Mouse (Mus musculus) forebrain, embryonic 11.5 days (tissue): ENCODE measurements around the gene Uox. TPM values are rescaled to one million over a fixed set of nuclear protein-coding genes. Genes with fewer than 3 reads are reported as not detected.

Experiments used
- ATAC-seq: fragments of 200-750 bp; cut with Nextera tagmentation; replicated peaks from 2 replicates; pipeline ENCODE4 v1.8.0; 2017; ENCODE audit warnings: moderate TSS enrichment; ENCODE audit not compliant: low FRiP score
- DNase-seq: peaks from one replicate; pipeline ENCODE4 v3.0.0-alpha.2; 2017; ENCODE audit warnings: low spot score
- H3K27ac ChIP-seq: fragments of 300-500 bp; sonication (generic); 2 replicates; pipeline ENCODE4 v1.5.1; 2014; ENCODE audit warnings: low read depth, low read length
- H3K27me3 ChIP-seq: fragments of 300-500 bp; sonication (generic); 2 replicates; pipeline ENCODE4 v1.6.1; 2014; ENCODE audit warnings: mild to moderate bottlenecking, low read length, mixed read lengths; ENCODE audit not compliant: control insufficient read depth, insufficient read depth
- H3K36me3 ChIP-seq: fragments of 300-500 bp; sonication (generic); 2 replicates; pipeline ENCODE4 v1.6.1; 2014; ENCODE audit warnings: mild to moderate bottlenecking, low read length, moderate library complexity, mixed read lengths; ENCODE audit not compliant: control insufficient read depth, insufficient read depth
- H3K4me1 ChIP-seq: fragments of 300-500 bp; sonication (generic); replicated peaks from 2 replicates; pipeline ENCODE4 v1.6.1; 2014; ENCODE audit warnings: low read length, mixed read lengths; ENCODE audit not compliant: control insufficient read depth, insufficient read depth
- H3K4me2 ChIP-seq: fragments of 300-500 bp; sonication (generic); 2 replicates; pipeline ENCODE4 v1.6.1; 2014; ENCODE audit warnings: low read depth, mild to moderate bottlenecking, low read length, moderate library complexity, mixed read lengths; ENCODE audit not compliant: severe bottlenecking
- H3K4me3 ChIP-seq: fragments of 300-500 bp; sonication (generic); 2 replicates; pipeline ENCODE4 v1.5.1; 2014; ENCODE audit warnings: low read depth, low read length
- H3K9ac ChIP-seq: fragments of 300-500 bp; sonication (generic); 2 replicates; pipeline ENCODE4 v1.6.1; 2014; ENCODE audit warnings: low read length
- H3K9me3 ChIP-seq: fragments of 300-500 bp; sonication (generic); 2 replicates; pipeline ENCODE4 v1.6.1; 2016; ENCODE audit warnings: low read length, mixed read lengths; ENCODE audit not compliant: control insufficient read depth
- WGBS: fragments of 180-500 bp; shearing (Covaris S2); extraction: QIAGEN DNeasy Blood & Tissue Kit; methylation state at CpG from one replicate; pipeline ENCODE4 v1.1.7; 2014; 5-methylcytosine and 5-hydroxymethylcytosine counted together
- polyA plus RNA-seq: library from polyadenylated mRNA; unstranded; fragments of >200 nt; fragmentation: Nextera tagmentation; extraction: Ambion mirVana; gene quantifications from 2 replicates; pipeline ENCODE4 v1.2.1, GENCODE M21; 2014

Uox gene
- polyA plus RNA-seq, 1 experiment from 2014 or later = not detected

GRCm38 (mm10) chr3:146610322-146610721 lies 40.1 kb downstream of the Uox start:
- DNase-seq = no peak
- Histone ChIP-seq H3K9me3 (no peaks in the 10 kb centered on the region), H3K4me2 (no peak overlapping the region), H3K9ac (no peak overlapping the region), H3K27me3 (no peaks in the 10 kb centered on the region), H3K27ac (no peak overlapping the region), H3K4me1 (no peaks in the 10 kb centered on the region), H3K36me3 (no peaks in the 10 kb centered on the region), H3K4me3 (no peak overlapping the region)
- 89% methylated on average over 10 of the region's 10 CpGs for WGBS
- no peak for ATAC-seq

- H3K27me3 ChIP-seq = no peaks in the 10 kb centered on the region
- H3K27ac ChIP-seq = no peak overlapping the region
- H3K9me3 ChIP-seq = no peaks in the 10 kb centered on the region
- H3K4me3 ChIP-seq = no peak overlapping the region
- no peak overlapping the region for H3K9ac ChIP-seq
- 64% methylated on average over 4 of the region's 4 CpGs for WGBS
- H3K4me2 ChIP-seq = no peak overlapping the region
- H3K4me1 ChIP-seq = no peaks in the 10 kb centered on the region
- ATAC-seq = no peak
- no peaks in the 10 kb centered on the region for H3K36me3 ChIP-seq
- DNase-seq = no peak
These were observed 41.0 kb downstream of the Uox start for GRCm38 (mm10) chr3:146611261-146611660.

GRCm38 (mm10) chr3:146611821-146612220 lies 41.6 kb downstream of the Uox start:
- Histone ChIP-seq H3K4me3 (no peak overlapping the region), H3K36me3 (no peaks in the 10 kb centered on the region), H3K27ac (no peak overlapping the region), H3K4me1 (no peaks in the 10 kb centered on the region), H3K4me2 (no peak overlapping the region), H3K9me3 (no peaks in the 10 kb centered on the region), H3K9ac (no peak overlapping the region), H3K27me3 (no peaks in the 10 kb centered on the region)
- ATAC-seq = no peak
- DNase-seq = no peak
- WGBS = 92% methylated on average over 4 of the region's 4 CpGs

GRCm38 (mm10) chr3:146615496-146615895 lies 45.3 kb downstream of the Uox start, which contains the start of gene Dnase2b:
Dnase2b (minus strand) TSS chr3:146615596.
- H3K4me3 ChIP-seq = no peak within 1 kb of the TSS
- 92% methylated on average over 4 of the region's 4 CpGs for WGBS
- no peak within 1 kb of the TSS for H3K9ac ChIP-seq
- DNase-seq (no peak), ATAC-seq (no peak)
- H3K4me2 ChIP-seq = no peak within 1 kb of the TSS
- no peak within 1 kb of the TSS for H3K27ac ChIP-seq
- no peaks in the 10 kb centered on the region for H3K36me3 ChIP-seq
- no peaks in the 10 kb centered on the region for H3K27me3 ChIP-seq
- H3K4me1 ChIP-seq = no peaks in the 10 kb centered on the region
- H3K9me3 ChIP-seq = no peaks in the 10 kb centered on the region

GRCm38 (mm10) chr3:146616533-146617283 lies 46.5 kb downstream of the Uox start:
- no peaks in the 10 kb centered on the region for H3K27me3 ChIP-seq
- H3K9ac ChIP-seq = no peak overlapping the region
- 76% methylated on average over 5 of the region's 5 CpGs for WGBS
- no peaks in the 10 kb centered on the region for H3K9me3 ChIP-seq
- H3K4me3 ChIP-seq = no peak overlapping the region
- no peaks in the 10 kb centered on the region for H3K4me1 ChIP-seq
- H3K4me2 ChIP-seq = no peak overlapping the region
- DNase-seq = no peak
- no peak for ATAC-seq
- no peak overlapping the region for H3K27ac ChIP-seq
- H3K36me3 ChIP-seq = no peaks in the 10 kb centered on the region

- Histone ChIP-seq H3K9me3 (no peaks in the 10 kb centered on the region), H3K4me1 (no peaks in the 10 kb centered on the region), H3K9ac (no peak overlapping the region), H3K27ac (no peak overlapping the region), H3K36me3 (no peaks in the 10 kb centered on the region), H3K4me2 (no peak overlapping the region), H3K27me3 (no peaks in the 10 kb centered on the region), H3K4me3 (no peak overlapping the region)
- DNase-seq = no peak
- ATAC-seq = no peak
These were observed 47.7 kb downstream of the Uox start for GRCm38 (mm10) chr3:146617946-146618345.

GRCm38 (mm10) chr3:146618357-146618756 lies 48.1 kb downstream of the Uox start:
- Histone ChIP-seq H3K4me1 (no peaks in the 10 kb centered on the region), H3K9me3 (no peaks in the 10 kb centered on the region), H3K27me3 (no peaks in the 10 kb centered on the region), H3K4me2 (no peak overlapping the region), H3K4me3 (no peak overlapping the region), H3K36me3 (no peaks in the 10 kb centered on the region), H3K9ac (no peak overlapping the region), H3K27ac (no peak overlapping the region)
- ATAC-seq = no peak
- 78% methylated on average over 4 of the region's 4 CpGs for WGBS
- no peak for DNase-seq

- Histone ChIP-seq H3K27ac (no peak overlapping the region), H3K9ac (no peak overlapping the region), H3K9me3 (no peaks in the 10 kb centered on the region), H3K27me3 (no peaks in the 10 kb centered on the region), H3K4me2 (no peak overlapping the region), H3K4me3 (no peak overlapping the region), H3K36me3 (no peaks in the 10 kb centered on the region), H3K4me1 (no peaks in the 10 kb centered on the region)
- DNase-seq = no peak
- ATAC-seq = no peak
- 90% methylated on average over 10 of the region's 10 CpGs for WGBS
These were observed 49.9 kb downstream of the Uox start for GRCm38 (mm10) chr3:146620101-146620500.

GRCm38 (mm10) chr3:146620555-146621249 lies 50.5 kb downstream of the Uox start:
- no peak overlapping the region for H3K27ac ChIP-seq
- no peak overlapping the region for H3K4me2 ChIP-seq
- no peaks in the 10 kb centered on the region for H3K4me1 ChIP-seq
- DNase-seq (no peak), ATAC-seq (no peak)
- WGBS = 90% methylated on average over 14 of the region's 14 CpGs
- no peaks in the 10 kb centered on the region for H3K36me3 ChIP-seq
- H3K9ac ChIP-seq = no peak overlapping the region
- H3K9me3 ChIP-seq = no peaks in the 10 kb centered on the region
- no peaks in the 10 kb centered on the region for H3K27me3 ChIP-seq
- H3K4me3 ChIP-seq = no peak overlapping the region
